Mouse (Mus musculus) embryo, embryonic 10.5 days (tissue): Measurements from ENCODE around the gene Flad1.
A peak's percentile ranks its signal among the peaks of the same experiment; 100 is the strongest.

Experiments used
- DNase-seq: peaks from one replicate; pipeline ENCODE4 v3.0.0-alpha.2; 2015; ENCODE audit warnings: low spot score

The Flad1 gene

DNA sequence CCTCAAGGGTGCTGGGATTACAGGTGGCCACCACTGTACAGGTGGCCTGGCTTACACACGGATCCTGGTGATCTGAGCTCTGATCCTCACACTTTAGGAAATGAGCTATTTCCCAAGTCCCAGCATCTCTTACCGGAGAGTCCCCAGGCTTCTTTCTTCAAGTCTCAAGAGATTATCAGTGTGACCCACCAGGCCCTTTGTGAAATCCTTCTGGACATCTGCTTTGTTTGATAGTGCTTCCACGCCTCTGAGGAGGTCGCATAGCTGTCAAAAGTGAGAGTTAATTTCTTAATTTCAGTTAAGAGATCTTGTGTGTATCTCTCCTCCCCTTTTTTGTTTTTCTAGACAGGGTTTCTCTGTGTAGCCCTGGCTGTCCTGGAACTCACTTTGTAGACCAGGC is 14.2 kb upstream of the Flad1 start:
- no peak for DNase-seq

DNA sequence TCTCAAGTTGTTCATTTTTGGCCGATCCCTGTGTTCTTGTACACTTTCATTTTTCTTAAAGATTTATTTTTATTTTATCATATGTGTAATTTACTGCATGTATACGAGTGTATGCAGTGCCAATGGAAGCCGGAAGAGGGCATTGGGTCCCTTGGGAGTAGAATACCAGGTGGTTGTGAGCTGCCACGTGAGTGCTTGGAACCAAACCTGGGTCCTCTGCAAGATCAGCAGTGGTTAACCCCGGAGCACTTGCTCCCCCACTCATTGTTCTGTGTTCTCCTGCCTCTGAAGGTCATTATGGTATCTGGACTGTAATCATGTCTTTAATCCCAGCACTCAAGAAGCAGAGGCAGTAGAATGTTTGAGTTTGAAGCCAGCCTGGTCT is 13.5 kb upstream of the Flad1 start:
- DNase-seq: no peak

DNA sequence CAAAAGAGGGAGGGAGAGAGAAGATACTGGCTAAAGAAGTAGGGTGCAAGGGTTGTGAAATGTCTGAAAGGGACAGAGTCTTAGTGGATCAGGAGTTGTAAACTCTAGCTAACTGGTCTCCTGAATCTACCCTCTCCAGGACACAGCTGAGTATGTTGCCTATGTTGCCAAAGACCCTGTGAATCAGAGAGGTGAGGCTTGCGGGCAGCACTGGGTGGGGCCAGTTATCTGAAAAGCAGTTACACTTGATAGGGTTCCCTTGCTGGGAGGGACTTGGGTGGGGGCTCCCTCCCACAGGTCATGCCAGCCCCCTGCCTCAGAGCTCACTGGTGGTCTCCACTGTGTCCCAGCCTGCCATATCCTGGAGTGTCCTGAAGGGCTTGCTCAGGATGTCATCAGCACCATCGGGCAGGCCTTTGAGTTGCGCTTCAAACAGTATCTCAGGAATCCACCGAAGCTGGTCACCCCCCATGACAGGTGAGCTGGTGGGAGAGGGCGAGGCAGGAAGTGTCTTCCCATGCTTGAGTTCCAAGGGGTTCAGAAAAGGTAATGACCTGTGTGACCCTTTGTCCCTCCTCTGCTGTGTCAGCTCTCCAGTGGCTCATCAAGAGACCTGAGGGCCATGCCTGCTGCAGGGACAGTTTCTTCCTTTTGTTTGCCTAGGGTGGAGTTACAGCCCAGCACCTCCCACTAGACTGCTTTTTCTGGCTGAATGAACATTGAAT is 12.9 kb upstream of the Flad1 start:
- no peak for DNase-seq

DNA sequence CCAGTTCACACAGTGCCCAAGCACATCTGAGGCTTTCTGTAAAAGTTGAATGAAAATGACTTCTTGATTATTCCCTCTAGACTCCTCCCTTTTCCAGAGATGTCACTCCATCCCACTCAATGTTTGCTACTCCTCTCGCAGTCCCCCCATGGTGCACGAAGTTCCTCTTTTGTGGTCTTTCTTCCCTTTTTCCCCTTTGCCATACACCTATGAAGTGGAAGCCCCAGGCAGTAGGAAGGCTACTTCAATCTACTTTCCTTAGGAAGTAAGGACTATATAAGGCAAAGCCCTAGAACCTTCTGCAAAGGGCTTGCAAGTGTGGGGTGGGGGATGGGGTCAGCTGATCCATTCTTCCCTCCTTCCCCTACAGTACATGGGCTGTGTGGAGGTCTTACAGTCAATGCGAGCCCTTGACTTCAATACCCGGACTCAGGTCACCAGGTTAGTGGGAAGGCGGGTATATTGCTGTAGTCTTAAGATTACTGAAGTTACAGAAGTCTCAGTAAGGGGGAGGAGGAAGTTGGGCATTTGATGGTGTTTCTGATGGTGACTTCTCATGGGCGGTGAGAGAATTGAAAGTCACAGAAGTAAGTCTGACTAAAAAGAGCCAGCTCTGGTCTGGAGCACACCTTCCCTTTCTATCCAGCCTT is 11.0 kb upstream of the Flad1 start:
- no peak for DNase-seq

DNA sequence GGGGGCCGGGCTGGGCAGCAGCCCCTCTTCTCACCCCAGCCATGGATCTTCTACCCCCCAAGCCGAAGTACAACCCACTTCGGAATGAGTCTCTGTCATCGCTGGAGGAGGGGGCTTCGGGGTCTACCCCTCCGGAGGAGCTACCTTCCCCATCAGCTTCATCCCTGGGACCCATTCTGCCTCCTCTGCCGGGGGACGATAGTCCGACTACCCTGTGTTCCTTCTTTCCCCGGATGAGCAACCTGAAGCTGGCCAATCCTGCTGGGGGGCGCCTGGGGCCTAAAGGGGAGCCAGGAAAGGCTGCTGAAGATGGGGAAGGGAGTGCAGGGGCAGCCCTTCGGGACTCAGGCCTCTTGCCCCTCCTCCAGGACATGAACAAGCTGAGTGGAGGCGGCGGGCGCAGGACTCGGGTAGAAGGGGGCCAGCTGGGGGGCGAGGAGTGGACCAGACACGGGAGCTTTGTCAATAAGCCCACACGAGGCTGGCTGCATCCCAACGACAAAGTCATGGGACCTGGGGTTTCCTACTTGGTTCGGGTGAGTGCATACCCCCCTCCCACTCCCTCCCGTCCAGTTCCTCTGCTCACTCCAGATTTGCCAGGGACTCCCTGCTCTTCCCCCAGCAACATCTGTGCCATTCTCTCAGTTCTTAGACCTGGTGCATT is 10.3 kb upstream of the Flad1 start:
- peak; percentile 28 for DNase-seq

DNA sequence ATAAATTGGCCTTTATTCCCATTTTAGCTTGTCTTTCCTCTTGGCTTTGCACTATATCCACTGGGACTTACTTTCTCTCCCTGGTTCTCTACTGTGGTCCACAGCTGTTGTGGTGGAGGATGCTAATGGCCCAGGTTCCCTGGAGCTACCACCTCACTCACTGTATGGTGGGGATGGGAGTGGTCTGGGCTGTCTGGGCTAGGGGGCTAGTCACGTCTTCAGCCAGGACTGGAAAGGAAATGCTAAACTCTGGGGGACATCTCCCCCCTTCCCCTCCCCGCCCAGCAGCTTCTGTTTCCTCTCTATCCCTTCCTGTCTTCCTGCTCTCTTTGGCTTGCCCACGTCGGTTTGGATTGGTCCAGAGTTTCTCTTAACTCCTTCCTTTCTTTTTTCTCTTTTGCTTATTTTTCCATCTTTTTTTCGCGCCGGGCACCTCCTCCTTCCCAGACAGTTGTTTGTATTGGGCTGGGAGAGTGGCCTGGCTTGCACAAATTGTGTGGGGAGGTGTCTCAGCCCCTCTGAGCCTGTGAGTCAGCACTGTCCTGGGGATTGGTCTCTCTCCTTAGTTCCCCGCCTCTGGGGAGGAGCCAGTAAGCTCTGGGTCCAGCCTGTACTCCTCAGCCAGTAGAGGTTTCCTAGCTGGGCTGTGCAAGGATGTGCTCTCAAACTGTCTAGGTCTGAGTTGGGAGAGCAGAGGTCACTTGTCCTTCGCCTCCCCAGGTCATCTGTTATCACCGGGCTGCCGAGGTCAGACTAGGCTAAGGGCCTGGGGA is 9.5 kb upstream of the Flad1 start:
- DNase-seq: peak; percentile 88

DNA sequence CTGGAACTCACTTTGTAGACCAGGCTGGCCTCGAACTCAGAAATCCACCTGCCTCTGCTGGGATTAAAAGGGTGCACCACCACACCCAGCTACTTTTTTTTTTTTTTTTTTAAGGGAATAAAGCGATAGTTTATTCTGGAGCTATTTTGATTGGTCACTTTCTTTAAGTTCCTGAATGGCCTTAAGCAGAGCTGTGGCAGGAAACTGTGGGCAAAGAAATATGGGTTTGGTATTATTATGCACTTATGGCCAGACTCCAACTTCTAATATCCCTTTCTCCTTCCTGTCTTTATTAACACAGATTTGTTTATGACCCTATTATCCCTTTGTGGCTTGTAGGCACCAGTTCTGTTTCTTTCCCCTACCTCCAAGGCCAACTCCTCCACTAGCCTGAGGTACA is 8.8 kb upstream of the Flad1 start:
- DNase-seq: no peak

DNA sequence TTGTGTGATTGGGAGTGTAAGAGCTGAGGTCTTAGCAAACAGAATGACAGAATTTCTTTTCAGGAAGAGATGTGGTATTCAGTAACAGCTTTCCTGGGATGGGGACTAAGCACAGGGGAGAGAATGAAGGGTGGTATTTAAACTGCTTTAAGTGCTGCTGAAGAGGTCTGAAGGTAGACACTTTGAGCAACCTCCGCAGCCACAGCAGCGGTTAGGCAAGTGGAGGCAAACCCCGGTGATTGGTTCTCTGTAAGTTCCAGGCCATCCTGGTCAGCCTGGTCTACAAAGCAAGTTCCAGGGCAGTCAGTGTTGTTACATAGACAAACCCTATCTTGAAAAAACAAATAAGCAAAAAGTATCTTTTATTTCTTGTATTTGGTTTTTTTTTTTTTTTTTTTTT is 8.3 kb upstream of the Flad1 start:
- no peak for DNase-seq

DNA sequence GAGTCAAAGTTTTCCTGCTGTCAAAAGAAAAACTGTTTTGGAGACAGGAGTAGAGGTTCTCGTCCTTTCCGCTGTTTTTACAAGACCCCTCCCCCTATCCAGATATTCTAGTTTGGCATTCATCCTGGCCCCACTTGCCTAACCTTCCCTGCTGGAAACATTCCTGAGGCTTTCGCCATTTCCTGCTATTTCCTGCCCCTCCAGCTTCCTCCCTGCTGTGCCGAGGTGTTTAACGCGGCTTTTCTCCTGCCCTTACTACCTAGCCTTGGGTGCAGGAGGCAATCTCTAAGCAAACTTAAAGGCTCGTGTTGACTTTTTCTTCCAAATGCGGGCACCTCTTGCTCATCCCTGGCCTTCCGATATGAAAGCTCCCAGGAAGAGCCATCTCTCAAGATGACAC is 7.9 kb upstream of the Flad1 start:
- DNase-seq: peak; percentile 67

DNA sequence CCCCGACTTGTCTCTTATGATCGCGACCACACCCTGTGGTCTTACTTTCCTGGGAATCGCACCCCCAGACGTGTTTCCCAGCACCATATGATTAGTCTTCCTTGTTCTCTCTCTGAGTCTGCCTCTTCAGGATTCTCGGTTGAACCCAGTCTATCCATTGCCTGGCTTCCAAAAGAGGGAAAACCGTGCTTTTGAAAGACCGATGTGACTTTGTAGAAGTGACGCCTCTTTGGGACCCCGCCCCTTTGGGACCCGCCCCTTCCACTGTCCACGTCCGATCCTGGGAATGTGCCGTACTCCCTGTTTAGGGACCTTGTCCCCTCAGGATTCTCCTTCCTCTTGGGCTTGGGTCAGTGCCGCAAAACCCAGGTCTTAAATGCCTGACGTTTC is 7.2 kb upstream of the Flad1 start:
- DNase-seq: peak; percentile 89

DNA sequence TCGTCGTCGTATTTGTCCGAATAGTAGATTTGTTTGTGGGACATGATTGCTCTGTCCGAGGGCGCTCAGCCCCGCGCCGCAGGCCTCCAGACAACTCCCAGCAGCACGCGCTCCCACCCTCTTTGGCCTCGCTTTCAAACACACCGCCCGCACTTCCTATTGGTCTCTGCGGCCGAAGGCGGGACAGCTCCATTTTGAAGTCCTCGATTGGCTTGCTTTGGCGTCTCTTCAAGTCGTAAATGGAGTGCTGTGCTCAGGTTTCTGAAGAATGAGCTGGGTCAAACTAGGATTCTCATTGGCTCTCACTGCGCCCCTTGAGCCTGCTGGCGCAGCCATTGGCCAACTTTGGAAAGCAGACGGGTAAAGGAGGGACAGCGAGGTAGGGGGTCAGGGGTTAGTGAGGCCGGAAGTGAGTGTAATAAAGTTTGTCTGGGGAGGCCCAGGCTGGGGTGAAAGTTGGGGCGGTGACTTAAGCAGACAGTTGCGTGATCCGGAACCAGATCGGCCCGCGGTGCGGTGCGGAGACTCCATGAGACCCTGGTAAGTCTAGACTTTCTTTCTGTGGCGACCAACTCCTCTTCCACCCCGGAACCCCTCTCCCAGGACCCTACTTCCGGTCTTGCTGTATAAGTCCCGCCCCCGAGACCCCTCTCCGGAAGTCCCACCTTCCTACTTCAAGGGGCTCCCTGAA is 6.6 kb upstream of the Flad1 start, which contains the start of the genes Cks1b and Shc1:
Gene Cks1b, minus strand, starts transcription at position 214 of the 691 bp plus-strand sequence.
Gene Shc1, plus strand, starts transcription at position 274 of the 691 bp plus-strand sequence.
- peak; percentile 99 for DNase-seq

DNA sequence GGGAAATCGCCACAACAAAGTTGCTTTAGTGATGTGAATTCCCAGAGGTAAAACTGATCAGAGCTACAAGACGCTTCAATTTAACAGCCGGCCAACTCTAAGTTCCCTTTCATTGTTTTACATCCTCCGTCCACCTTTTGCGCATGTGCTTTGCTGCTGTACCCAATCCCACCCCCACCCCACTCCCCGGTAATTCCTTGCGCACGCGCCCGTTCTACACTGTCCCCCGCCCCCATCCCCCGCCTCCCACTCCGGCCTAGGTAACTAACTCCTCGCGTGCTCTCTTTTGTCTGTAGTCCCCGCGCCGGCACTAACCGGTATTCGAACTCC is 6.1 kb upstream of the Flad1 start:
- peak; percentile 93 for DNase-seq

DNA sequence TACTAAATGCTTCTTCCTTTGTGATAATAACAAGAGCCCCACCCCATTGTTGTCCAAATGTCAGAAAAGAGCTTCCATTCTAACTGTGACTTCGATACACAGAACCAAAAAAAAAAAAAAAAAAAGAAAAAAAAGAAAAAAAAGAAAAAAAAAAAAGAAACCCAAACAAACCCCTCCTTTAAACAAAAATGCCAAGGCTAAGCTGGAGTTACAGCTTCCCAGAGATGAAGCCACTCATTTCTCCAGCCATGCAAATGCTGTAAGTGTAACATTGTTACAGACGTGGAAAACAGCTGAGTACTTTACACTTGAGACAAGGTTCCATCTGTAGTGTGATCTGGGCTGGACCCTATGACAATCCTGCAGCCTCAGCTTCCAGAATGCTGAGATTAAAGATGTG is 5.5 kb upstream of the Flad1 start:
- DNase-seq: no peak

DNA sequence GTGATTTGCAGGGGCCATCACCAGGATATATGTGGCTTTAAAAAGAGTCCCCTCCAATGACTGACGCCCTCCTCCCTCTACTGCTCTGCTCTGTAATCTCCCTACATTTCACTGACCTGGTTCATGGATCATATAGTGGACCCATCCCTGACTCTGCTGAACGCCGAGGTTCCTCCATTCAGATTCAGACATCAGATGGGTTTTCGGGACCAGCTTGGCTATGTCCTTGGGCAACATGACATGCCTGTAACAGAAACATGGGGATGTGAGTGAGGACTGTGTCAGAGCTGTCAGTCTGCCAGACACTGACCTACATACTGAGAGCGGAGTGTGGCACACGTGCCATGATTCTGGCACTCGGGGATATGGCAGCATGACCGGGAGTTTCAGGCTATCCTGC is 4.5 kb upstream of the Flad1 start:
- DNase-seq: no peak

DNA sequence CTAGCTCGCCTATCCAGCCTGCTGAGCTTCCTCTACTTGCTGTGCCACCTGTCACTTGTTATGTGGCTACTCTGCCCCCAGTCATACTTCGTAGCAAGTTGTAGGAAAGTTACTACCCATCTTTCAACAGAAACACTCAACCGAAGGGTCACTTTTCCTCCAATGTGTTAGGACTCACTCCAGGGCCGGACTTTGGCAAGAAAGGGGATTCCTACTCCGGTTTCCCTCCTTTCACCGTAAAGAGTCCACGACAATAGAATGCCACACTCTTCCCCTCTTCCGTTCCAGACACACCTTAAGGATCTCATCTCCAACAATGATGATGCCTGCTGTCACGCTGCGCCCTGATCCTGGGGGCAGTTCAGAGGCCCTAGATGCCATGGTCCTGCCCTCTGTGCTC is 806 bp downstream of the Flad1 start:
- no peak for DNase-seq

DNA sequence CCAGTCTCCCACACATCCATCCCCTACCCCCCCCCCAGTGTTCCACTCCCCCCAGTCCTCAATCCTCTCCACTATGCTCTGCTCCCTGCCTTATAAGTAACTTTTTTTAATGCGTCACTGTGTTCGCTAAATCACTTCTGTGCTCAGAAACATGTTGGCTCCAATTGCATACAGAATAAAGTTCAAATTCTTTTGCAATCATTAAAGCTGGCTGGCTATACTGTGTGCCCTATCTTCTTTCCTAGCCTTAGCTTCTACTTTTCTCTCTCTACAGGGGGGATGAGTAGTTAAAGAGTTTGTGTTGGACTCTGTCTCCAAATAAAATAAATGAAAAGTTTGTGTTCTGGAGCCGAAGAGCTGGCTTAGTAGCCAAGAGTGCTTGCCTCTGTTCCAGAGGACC is 2.0 kb downstream of the Flad1 start:
- no peak for DNase-seq

DNA sequence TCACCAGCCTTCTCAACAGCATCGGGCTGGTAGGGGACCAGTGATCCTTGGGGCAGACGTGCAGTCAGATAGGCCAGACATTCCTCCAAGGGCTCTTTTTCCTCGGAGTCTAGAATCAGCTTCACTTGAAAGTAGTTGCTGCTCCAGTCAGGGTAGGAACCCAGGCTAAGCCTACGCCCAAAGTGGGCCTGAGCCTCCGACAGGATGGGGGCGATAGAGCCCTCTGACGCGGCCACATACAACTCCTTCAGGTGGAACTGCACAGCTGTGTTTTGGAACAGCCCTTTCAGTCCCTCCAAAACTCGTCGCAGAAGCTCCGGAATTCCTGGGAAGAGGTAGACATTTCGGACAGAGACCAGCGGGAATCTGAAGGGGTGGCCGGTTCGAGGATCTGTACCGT is 3.2 kb downstream of the Flad1 start:
- DNase-seq: no peak

DNA sequence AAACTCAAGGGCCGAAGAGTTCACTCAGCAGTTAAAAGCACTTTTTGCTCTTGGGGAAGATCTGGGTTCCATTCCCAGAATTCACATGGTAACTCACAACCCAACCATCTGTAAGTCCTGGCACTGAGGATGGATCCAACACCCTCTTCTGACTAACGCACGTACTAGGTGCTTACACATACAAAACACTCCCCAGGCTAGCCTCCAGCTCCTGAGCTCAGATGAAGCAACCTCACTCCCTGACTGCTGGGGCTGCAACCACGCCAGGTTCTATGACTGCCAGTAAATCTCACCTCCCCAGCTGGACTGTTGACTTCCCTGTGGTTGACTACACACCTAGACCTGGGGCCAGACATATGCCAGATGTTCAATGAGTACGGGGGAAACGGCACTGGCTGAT is 4.8 kb downstream of the Flad1 start:
- DNase-seq: no peak

DNA sequence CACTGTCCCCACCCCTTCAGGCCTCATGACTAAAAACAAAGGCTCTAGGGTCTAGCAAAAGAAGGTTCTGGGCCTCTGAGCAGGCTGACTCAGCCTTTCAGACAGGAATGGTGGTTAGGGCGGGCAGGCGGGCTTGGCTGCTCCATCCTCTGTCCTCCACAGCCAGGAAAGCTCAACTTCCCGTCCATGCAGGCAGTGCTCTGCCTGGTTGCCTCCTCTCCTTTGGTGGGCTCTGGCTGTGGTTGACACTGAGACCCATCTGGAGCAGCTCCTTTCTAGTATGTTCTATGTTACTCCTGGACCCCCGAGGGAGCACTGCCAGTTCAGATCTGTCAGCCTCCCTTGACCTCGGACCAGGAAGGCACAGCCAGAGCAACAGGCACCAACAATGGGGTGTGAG is 9.0 kb downstream of the Flad1 start, which contains the start of gene Lenep:
Gene Lenep, minus strand, starts transcription at position 101 of the 400 bp plus-strand sequence.
- DNase-seq: no peak

DNA sequence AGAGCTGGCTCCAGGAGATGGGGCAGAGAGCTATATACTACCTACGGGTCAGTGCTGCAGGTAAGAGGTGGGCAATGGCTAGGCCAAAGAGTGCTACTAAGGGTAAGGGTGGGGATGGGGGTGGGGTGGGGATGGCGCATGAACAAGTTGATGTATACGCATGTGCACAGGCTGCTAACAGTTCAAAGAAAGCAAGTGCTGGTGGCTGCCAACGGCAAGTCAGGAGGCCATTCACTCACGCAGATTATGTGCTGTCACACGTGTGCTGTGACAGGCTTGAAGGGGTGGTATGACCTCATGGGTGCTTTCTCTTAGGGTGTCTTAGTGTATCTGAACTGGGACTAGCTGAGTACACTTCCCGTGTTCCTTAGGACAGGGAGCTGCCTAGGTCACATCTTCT is 10.3 kb downstream of the Flad1 start:
- no peak for DNase-seq

DNA sequence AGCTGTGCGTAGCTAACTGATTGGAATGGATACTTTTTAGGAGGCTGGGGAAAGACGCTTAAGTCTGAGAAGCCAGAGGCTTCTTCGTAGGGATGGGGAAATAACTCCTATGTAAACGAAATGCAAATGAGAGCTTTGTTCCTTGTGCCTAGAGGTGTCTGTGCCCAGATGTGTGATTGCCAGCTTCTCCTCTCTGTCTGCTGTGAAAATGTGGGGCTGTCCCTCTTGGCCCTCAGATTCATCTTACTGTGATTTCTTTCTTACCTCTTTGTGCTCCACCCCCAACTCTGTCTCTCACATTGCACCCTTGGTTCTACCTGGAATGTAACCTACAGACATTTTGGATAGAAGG is 15.0 kb downstream of the Flad1 start:
- DNase-seq: no peak
